Mouse (Mus musculus) right cerebral cortex, adult 2 months (tissue): Measurements from ENCODE around the gene Rps6ka5.

Source experiments
- DNase-seq, 2 experiments: peaks; one replicate each; pipeline ENCODE4 v3.0.0; 2021 to 2022; ENCODE audit warnings: low spot score in 2 of 2

The Rps6ka5 gene

GRCm38 (mm10) chr12:100594700-100595099 is 132.1 kb downstream of the Rps6ka5 start:
- no peak for DNase-seq

GRCm38 (mm10) chr12:100586601-100587000 is 140.2 kb downstream of the Rps6ka5 start:
- DNase-seq, result no peak

- DNase-seq, result no peak
Measured at GRCm38 (mm10) chr12:100579221-100579620, 147.6 kb downstream of the Rps6ka5 start.

GRCm38 (mm10) chr12:100578291-100578690 is 148.5 kb downstream of the Rps6ka5 start:
- peak; percentile 55 to 70 for DNase-seq

GRCm38 (mm10) chr12:100575739-100576138 is 151.0 kb downstream of the Rps6ka5 start:
- DNase-seq, result peak; percentile 23 to 36

- peak in 1 of 2 experiments; percentile 39 for DNase-seq
Measured at GRCm38 (mm10) chr12:100570522-100571072, 156.2 kb downstream of the Rps6ka5 start.

GRCm38 (mm10) chr12:100568831-100569230 is 158.0 kb downstream of the Rps6ka5 start:
- peak; percentile 75 to 80 for DNase-seq

GRCm38 (mm10) chr12:100568105-100568504 is 158.7 kb downstream of the Rps6ka5 start:
- DNase-seq, result no peak

GRCm38 (mm10) chr12:100567627-100568026 is 159.2 kb downstream of the Rps6ka5 start:
- DNase-seq, result peak; percentile 40 to 46

- DNase-seq, result no peak
Measured at GRCm38 (mm10) chr12:100553675-100554074, 173.1 kb downstream of the Rps6ka5 start.

- no peak for DNase-seq
Measured at GRCm38 (mm10) chr12:100551972-100552371, 174.8 kb downstream of the Rps6ka5 start.

GRCm38 (mm10) chr12:100544194-100544567 is 182.6 kb downstream of the Rps6ka5 start:
- DNase-seq, result no peak

GRCm38 (mm10) chr12:100543437-100544193 is 183.2 kb downstream of the Rps6ka5 start:
- DNase-seq, result no peak

- DNase-seq, result no peak
Measured at GRCm38 (mm10) chr12:100542494-100542893, 184.3 kb downstream of the Rps6ka5 start.

GRCm38 (mm10) chr12:100542076-100542475 is 184.7 kb downstream of the Rps6ka5 start:
- DNase-seq, result no peak

GRCm38 (mm10) chr12:100539158-100539714 is 187.5 kb downstream of the Rps6ka5 start:
- no peak for DNase-seq

GRCm38 (mm10) chr12:100538445-100539157 is 188.2 kb downstream of the Rps6ka5 start:
- DNase-seq, result no peak

GRCm38 (mm10) chr12:100537091-100537490 is 189.7 kb downstream of the Rps6ka5 start:
- DNase-seq, result no peak

GRCm38 (mm10) chr12:100535028-100535427 is 191.8 kb downstream of the Rps6ka5 start:
- DNase-seq, result no peak

- no peak for DNase-seq
Measured at GRCm38 (mm10) chr12:100534028-100534427, 192.8 kb downstream of the Rps6ka5 start.

GRCm38 (mm10) chr12:100533209-100533608 is 193.6 kb downstream of the Rps6ka5 start:
- DNase-seq, result no peak

- no peak for DNase-seq
Measured at GRCm38 (mm10) chr12:100531740-100532139, 195.0 kb downstream of the Rps6ka5 start.
